Mouse (Mus musculus) E14TG2a.4 (cell line): ENCODE results near the gene Raf1.

Experiments used
- CTCF ChIP-seq: conservative IDR thresholded peaks from 2 replicates; pipeline ENCODE4 v1.5.1; 2014; ENCODE audit warnings: low read length
- POU5F1 ChIP-seq: IDR thresholded peaks from 2 replicates; pipeline ENCODE4 v1.6.1; 2014; ENCODE audit warnings: low read length, borderline replicate concordance

- TF ChIP-seq CTCF (peak; percentile 55), POU5F1 (no peak)
Measured at GRCm38 (mm10) chr6:115696707-115697215, 20.3 kb upstream of the Raf1 start.
